In genomic region chr17:25125442-25126060, GRCm38 (mm10) we compare ENCODE assay signal across 12 mouse cellular contexts. TPM values are rescaled to one million over a fixed set of nuclear protein-coding genes. Genes with fewer than 3 reads are reported as not detected.
"Had no signal": no experiment of that assay in that cellular context is flagged by ENCODE, and none has a peak within 500 bp of the region (broad histone marks: within the 10 kb centered on the region; RNA-seq: fewer than 3 reads in every experiment).

No protein-coding gene starts in this region.

RNA-seq across cellular contexts. Expression of gene Ptx4, which starts 5.0 kb away (rescaled TPM):
- total RNA-seq: megakaryocyte progenitor cell, adult 5-6 weeks had no signal
- polyA plus RNA-seq: lung, adult 2 months; macrophage; midbrain, embryonic 12.5 days; midbrain, embryonic 14.5 days; myocyte; neural tube, embryonic 11.5 days; neural tube, embryonic 13.5 days; thymus, postnatal 0 days had no signal

RNA-seq across cellular contexts. Expression of gene Ccdc154, which starts 36.7 kb away (rescaled TPM):
- total RNA-seq: megakaryocyte progenitor cell, adult 5-6 weeks had no signal
- polyA plus RNA-seq: lung, adult 2 months; macrophage; midbrain, embryonic 12.5 days; midbrain, embryonic 14.5 days; midbrain, embryonic 16.5 days; myocyte; neural tube, embryonic 11.5 days; neural tube, embryonic 13.5 days; neural tube, embryonic 15.5 days; small intestine, adult 2 months had no signal

RNA-seq across cellular contexts. Expression of gene Tmem204, which starts 42.2 kb away (rescaled TPM):
- total RNA-seq: megakaryocyte progenitor cell, adult 5-6 weeks had no signal
- polyA plus RNA-seq: macrophage had no signal
